Mouse (Mus musculus) intestine, embryonic 15.5 days (tissue): ENCODE data around the gene Pcgf3. TPM values are rescaled to one million over a fixed set of nuclear protein-coding genes. Genes with fewer than 3 reads are reported as not detected.

Experiments
- ATAC-seq: fragments of 200-750 bp; cut with Nextera tagmentation; 2 replicates; pipeline ENCODE4 v1.8.0; 2017; ENCODE audit warnings: moderate TSS enrichment, moderate library complexity
- H3K27ac ChIP-seq: fragments of 300-500 bp; sonication (generic); 2 replicates; pipeline ENCODE4 v1.5.1; 2015; ENCODE audit warnings: mild to moderate bottlenecking, inconsistent platforms
- H3K27me3 ChIP-seq: fragments of 300-500 bp; sonication (generic); replicated peaks from 2 replicates; pipeline ENCODE4 v1.6.1; 2015; ENCODE audit warnings: inconsistent platforms
- H3K36me3 ChIP-seq: fragments of 300-500 bp; sonication (generic); 2 replicates; pipeline ENCODE4 v1.6.1; 2015; ENCODE audit warnings: inconsistent platforms
- H3K4me1 ChIP-seq: fragments of 300-500 bp; sonication (generic); replicated peaks from 2 replicates; pipeline ENCODE4 v1.6.1; 2015; ENCODE audit warnings: inconsistent platforms
- H3K4me2 ChIP-seq: fragments of 300-500 bp; sonication (generic); replicated peaks from 2 replicates; pipeline ENCODE4 v1.6.1; 2015; ENCODE audit warnings: mild to moderate bottlenecking, inconsistent platforms
- H3K4me3 ChIP-seq: fragments of 300-500 bp; sonication (generic); replicated peaks from 2 replicates; pipeline ENCODE4 v1.5.1; 2015; ENCODE audit warnings: inconsistent platforms
- H3K9ac ChIP-seq: fragments of 300-500 bp; sonication (generic); 2 replicates; pipeline ENCODE4 v1.6.1; 2015; ENCODE audit warnings: inconsistent platforms
- H3K9me3 ChIP-seq: fragments of 300-500 bp; sonication (generic); 2 replicates; pipeline ENCODE4 v1.6.1; 2016; ENCODE audit warnings: inconsistent platforms
- WGBS: fragments of 180-500 bp; shearing (Covaris S2); methylation state at CpG from one replicate; pipeline ENCODE4 v1.1.7; 2015; 5-methylcytosine and 5-hydroxymethylcytosine counted together
- polyA plus RNA-seq: library from polyadenylated mRNA; unstranded; fragments of >200 nt; fragmentation: Nextera tagmentation; extraction: Ambion mirVana; gene quantifications from 2 replicates; pipeline ENCODE4 v1.2.1, GENCODE M21; 2015

Gene Pcgf3
- polyA plus RNA-seq, result 18.0 and 19.5 TPM in 2 replicates

DNA sequence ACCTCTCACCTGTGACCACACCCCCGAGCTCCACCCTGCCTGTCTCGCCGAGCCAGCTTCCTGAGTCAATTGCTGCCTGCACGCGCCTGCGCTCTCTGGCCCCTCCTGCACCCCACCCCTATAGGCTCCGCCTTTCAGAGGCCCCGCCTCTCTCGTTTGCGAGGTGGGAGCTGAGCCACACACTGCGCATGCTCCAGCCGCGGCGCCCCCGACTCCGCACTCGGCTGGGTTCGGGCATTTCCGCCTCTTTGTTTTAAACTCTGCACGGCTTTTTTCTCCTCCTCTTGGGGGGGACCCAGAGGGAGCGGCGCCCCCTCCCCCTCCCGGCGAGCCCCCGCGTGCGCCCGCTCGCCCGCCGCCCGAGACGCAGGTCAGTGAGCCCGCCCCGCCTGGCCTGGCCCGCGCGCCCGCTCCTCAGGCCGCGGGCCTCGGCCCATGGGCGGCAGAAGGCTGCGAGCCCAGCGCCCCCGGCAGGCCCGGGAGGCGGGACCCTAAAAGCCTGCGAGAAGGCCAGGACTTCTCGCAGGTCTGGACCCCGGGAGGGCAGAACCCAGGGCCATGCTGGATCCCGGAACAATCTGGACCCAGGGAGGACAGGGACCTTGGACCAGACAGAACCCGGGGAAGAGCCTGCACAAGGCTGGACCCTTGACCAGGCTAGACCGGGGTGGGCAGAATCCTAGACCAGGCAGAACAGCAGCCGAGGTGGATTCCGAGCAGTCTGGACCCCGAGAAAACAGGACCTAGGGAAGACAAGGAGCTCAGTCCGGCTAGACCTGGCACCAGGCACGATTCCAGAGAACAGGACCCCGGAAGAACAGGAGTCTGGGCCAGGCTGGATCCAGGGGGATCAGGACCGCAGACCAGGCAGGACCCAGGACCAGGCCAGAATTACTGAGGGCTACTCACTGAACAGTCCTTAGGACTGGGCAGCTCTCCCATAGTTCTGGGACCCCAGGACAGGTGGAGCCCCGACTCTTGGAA is at the start of gene Pcgf3:
Pcgf3 (plus strand) TSS at position 151 of the 984 bp plus-strand sequence.
- Histone ChIP-seq H3K27ac (peak within 1 kb of the TSS; percentile 72), H3K9ac (peak within 1 kb of the TSS; percentile 100), H3K36me3 (no peaks in the 10 kb centered on the region), H3K4me1 (peaks cover 20% of the 10 kb centered on the region), H3K9me3 (no peaks in the 10 kb centered on the region), H3K4me3 (peak within 1 kb of the TSS; percentile 88), H3K4me2 (peak within 1 kb of the TSS; percentile 84), H3K27me3 (no peaks in the 10 kb centered on the region; the same call in 1 of the 2 replicates)
- ATAC-seq, result peak; percentile 98
- WGBS, result under 1% methylated on average over 60 of the region's 62 CpGs

DNA sequence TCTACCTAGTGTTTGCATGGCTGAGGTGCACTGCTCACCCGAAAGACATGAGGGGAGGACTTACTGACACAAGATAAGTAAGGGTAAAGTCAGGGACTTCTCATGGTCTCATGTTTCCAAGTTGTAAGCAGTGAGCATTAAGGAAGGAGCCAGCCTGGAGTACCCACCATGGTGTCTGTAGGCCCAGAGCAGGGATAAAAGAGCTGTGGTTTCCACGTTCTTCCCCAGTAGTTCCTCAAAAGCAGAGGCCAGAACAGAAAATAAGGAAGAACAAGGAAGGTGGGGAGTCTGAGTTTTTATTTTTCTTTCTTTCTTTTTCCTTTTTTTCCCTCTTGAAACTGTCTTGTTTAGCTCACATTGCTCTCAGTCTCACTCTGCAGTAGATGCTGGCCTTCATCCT is 46.3 kb upstream of the Pcgf3 start:
- Histone ChIP-seq H3K4me2 (no peak overlapping the region), H3K4me3 (no peak overlapping the region), H3K9me3 (no peaks in the 10 kb centered on the region), H3K4me1 (no peaks in the 10 kb centered on the region), H3K9ac (no peak overlapping the region), H3K27me3 (no peaks in the 10 kb centered on the region), H3K27ac (no peak overlapping the region), H3K36me3 (no peaks in the 10 kb centered on the region)
- 67% methylated on average over 2 of the region's 2 CpGs for WGBS
- ATAC-seq, result no peak

DNA sequence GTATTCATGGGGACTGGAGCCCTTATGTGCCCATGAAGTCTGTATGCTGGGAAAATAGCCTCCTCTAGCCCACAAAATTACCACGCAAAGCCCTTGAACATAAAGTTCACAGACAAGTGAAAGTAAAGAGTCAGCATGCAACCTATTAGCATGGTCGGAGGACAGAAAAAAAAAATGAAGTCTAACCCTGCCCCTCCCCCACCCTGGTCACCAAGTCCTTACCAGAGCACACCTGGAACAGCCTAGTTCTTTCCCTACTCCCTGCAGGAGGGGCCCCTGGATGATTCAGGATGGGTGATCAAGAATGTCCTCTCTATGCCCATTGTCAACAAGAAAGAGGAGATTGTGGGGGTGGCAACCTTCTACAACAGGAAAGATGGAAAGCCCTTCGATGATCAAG is 38.3 kb upstream of the Pcgf3 start:
- H3K4me2 ChIP-seq, result no peak overlapping the region
- H3K27ac ChIP-seq, result no peak overlapping the region
- no peak overlapping the region for H3K9ac ChIP-seq
- WGBS, result 83% methylated on average over 3 of the region's 3 CpGs
- H3K27me3 ChIP-seq, result no peaks in the 10 kb centered on the region
- H3K9me3 ChIP-seq, result no peaks in the 10 kb centered on the region
- H3K4me3 ChIP-seq, result no peak overlapping the region
- no peaks in the 10 kb centered on the region for H3K4me1 ChIP-seq
- ATAC-seq, result no peak
- H3K36me3 ChIP-seq, result no peaks in the 10 kb centered on the region

DNA sequence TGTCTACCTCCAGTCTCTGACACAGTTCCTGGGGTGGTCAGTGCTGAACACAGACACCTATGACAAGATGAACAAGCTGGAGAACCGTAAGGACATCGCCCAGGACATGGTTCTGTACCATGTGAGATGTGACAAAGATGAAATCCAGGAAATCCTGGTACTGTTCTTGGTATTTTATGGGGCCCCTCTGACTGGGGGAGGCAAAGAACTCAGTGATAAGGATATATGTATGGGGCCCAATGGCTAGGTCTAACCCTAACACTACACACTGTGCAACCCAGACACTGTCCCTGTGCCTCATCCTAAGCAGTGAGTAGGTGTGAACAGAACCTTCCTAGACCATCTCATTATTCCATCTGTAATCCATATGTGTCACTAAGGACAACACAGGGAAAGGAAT is 37.6 kb upstream of the Pcgf3 start:
- Histone ChIP-seq H3K27me3 (no peaks in the 10 kb centered on the region), H3K4me3 (no peak overlapping the region), H3K4me2 (no peak overlapping the region), H3K27ac (no peak overlapping the region), H3K9ac (no peak overlapping the region), H3K4me1 (no peaks in the 10 kb centered on the region), H3K9me3 (no peaks in the 10 kb centered on the region), H3K36me3 (no peaks in the 10 kb centered on the region)
- 85% methylated on average over 2 of the region's 2 CpGs for WGBS
- ATAC-seq, result no peak

DNA sequence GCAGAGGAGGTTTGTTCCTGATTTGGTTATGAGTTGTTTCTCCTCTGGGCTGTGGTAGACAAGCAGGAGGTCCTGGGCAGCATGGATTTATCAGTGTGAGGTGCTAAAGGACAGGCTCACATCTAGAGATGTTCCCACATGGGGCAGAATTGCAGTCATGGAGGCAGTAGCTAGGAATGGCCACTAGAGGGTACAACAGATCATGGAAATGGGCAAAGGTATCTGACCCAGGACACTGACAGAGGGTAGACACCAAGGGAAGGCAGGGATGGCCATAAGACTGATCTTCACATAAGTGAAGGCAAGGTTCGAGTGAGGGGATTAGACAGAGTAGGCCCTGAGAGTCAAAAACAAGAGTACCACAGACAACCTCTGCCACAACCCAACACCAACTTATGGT is 33.8 kb upstream of the Pcgf3 start:
- Histone ChIP-seq H3K9me3 (no peaks in the 10 kb centered on the region), H3K36me3 (peaks cover 12% of the 10 kb centered on the region; the same call in 1 of the 2 replicates), H3K4me2 (no peak overlapping the region), H3K27ac (no peak overlapping the region), H3K27me3 (no peaks in the 10 kb centered on the region), H3K9ac (no peak overlapping the region), H3K4me1 (no peaks in the 10 kb centered on the region), H3K4me3 (no peak overlapping the region)
- peak; percentile 65 for ATAC-seq
- 40% methylated on average over 1 of the region's 1 CpGs for WGBS

DNA sequence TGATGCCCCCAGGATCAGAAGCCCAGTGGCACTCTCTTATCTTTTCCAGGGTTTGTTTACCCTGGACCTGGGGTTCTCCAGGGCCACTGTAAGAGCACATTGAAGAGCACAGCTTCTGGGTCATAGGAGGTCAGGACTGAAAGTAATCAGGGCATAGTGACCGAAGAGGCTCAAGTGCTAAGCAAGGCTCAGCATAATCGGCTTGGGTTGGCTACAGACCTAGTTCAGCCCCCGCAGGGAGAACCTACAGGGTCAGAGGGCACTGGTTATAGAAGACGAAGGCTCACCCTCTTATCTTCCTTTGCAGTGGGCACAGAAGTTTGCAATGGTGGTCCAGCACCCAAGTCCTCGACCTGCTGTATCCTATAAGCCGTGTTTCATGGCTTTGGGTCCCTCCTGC is 29.8 kb upstream of the Pcgf3 start:
- H3K27me3 ChIP-seq, result no peaks in the 10 kb centered on the region
- H3K4me2 ChIP-seq, result no peak overlapping the region
- no peak overlapping the region for H3K9ac ChIP-seq
- H3K4me3 ChIP-seq, result no peak overlapping the region
- H3K27ac ChIP-seq, result no peak overlapping the region
- 84% methylated on average over 6 of the region's 6 CpGs for WGBS
- peaks cover 14% of the 10 kb centered on the region; the same call in 1 of the 2 replicates for H3K36me3 ChIP-seq
- no peak for ATAC-seq
- peaks cover 10% of the 10 kb centered on the region for H3K4me1 ChIP-seq
- H3K9me3 ChIP-seq, result no peaks in the 10 kb centered on the region

DNA sequence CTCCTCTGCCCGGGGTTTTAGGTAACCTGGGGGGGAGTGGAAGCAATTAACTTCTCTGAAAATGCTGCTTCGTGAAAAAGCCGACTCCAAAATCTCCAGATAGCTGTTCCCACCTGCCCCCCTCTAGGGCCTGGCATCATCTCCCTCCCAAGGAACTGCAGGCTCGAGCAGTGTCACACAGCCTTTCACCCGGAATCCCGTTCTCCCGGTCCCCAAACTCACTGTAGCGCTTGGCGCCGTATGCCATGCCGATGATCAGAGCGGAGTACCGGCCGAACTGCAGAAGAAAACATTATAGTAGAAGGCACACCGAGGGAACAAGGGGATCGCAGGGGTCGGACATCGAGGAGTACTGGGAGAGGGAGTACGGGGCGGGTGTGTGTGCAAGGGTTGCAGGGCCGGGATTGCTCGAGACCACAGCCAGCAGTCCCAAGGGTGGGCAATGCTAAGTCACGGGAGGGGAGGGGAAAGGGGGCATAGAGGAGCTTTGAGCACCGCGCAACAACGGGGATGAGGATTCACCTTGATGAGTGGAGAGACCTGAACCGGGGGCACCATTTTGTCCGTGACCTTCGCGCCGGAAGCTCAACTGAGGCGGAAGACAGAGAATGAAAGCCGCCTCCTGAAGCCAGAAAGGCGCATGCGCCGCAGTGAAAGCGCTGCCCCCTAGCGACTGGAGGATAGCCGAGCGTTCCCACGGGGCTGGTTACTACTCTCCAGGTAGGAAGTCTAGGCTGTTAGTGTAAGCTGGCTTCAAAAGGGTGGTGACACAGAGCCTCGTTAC is 27.0 kb upstream of the Pcgf3 start, which contains the start of gene Atp5k:
Atp5k (minus strand) TSS at position 645 of the 784 bp plus-strand sequence.
- Histone ChIP-seq H3K36me3 (peaks cover 14% of the 10 kb centered on the region; the same call in 1 of the 2 replicates), H3K4me1 (peaks cover 10% of the 10 kb centered on the region), H3K27me3 (no peaks in the 10 kb centered on the region), H3K27ac (peak within 1 kb of the TSS; percentile 40; the same call in 1 of the 2 replicates), H3K9me3 (no peaks in the 10 kb centered on the region), H3K4me3 (peak within 1 kb of the TSS; percentile 78), H3K4me2 (peak within 1 kb of the TSS; percentile 81), H3K9ac (peak within 1 kb of the TSS; percentile 83)
- peak; percentile 97 for ATAC-seq
- under 1% methylated on average over 42 of the region's 42 CpGs for WGBS

DNA sequence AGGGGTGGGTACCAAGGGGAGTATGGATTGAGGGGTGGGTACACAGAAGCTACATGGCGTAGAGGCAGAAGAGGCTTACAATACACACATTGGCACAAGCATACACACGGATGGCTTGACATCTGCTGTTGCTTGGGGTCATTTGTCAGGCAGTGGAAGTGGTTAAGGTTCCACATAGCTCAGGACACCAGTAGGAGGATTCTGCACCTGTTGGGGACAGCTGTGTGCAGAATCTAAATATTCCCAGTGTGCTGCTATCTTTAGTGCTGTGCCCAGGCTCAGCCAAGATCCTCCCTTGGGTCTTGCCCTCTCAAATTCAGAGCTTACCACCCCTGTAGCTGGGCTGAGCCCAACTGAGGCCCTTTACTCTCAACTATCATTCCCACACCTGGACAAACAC is 24.9 kb upstream of the Pcgf3 start:
- no peak overlapping the region for H3K27ac ChIP-seq
- no peak overlapping the region for H3K4me2 ChIP-seq
- peaks cover 10% of the 10 kb centered on the region for H3K4me1 ChIP-seq
- H3K9me3 ChIP-seq, result no peaks in the 10 kb centered on the region
- no peak for ATAC-seq
- H3K9ac ChIP-seq, result no peak overlapping the region
- H3K4me3 ChIP-seq, result no peak overlapping the region
- peaks cover 11% of the 10 kb centered on the region; the same call in 1 of the 2 replicates for H3K36me3 ChIP-seq
- no peaks in the 10 kb centered on the region for H3K27me3 ChIP-seq
- WGBS, result 65% methylated on average over 2 of the region's 2 CpGs

DNA sequence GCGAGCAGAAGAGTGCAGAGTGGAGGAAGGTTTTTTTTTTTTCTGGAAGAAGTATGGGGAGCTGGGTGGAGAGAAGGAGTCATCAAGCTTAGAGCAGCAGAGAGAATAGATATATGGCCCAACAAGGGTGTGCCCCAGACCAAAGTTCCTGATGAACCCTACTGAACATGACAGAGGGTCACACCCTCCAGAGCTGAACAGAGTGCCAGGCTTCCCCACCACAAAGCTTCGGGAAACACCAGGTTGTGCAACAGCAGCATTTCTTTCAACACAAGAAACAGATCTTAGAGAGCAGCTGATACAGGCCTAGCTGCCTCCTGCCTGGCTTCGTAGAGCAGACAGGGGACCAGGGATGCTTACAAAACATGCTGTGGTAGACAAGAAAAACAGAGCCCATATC is 14.1 kb upstream of the Pcgf3 start:
- Histone ChIP-seq H3K9ac (no peak overlapping the region), H3K4me1 (peaks cover 8% of the 10 kb centered on the region; the same call in 1 of the 2 replicates), H3K27me3 (no peaks in the 10 kb centered on the region), H3K4me2 (no peak overlapping the region), H3K4me3 (no peak overlapping the region), H3K27ac (no peak overlapping the region), H3K9me3 (no peaks in the 10 kb centered on the region), H3K36me3 (no peaks in the 10 kb centered on the region)
- ATAC-seq, result peak; percentile 46; the same call in 1 of the 2 replicates
- WGBS, result 61% methylated on average over 3 of the region's 3 CpGs

DNA sequence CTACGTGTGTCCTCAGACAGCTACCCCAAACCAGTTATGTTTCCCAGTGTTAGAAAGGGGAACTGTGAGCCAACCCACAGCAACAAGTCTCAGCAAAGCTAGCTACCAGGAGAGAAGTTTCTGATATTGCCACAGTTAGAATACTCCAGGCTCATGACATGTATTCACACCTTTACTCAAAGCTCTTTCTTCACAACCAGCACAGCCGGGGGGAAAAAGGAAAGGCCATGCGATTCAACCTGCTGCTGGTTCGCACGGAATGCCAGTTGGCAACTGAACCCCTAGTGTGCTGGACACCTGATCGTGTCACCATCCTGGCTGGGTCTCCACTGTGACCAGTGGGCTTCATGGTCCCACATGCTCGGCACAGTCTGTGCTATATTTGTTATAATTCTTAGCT is 13.2 kb upstream of the Pcgf3 start:
- H3K36me3 ChIP-seq, result no peaks in the 10 kb centered on the region
- peaks cover 8% of the 10 kb centered on the region; the same call in 1 of the 2 replicates for H3K4me1 ChIP-seq
- no peaks in the 10 kb centered on the region for H3K9me3 ChIP-seq
- H3K9ac ChIP-seq, result no peak overlapping the region
- H3K27me3 ChIP-seq, result no peaks in the 10 kb centered on the region
- peak overlapping the region; percentile 69; the same call in 1 of the 2 replicates for H3K4me2 ChIP-seq
- H3K4me3 ChIP-seq, result no peak overlapping the region
- no peak for ATAC-seq
- H3K27ac ChIP-seq, result no peak overlapping the region
- WGBS, result 85% methylated on average over 7 of the region's 7 CpGs

DNA sequence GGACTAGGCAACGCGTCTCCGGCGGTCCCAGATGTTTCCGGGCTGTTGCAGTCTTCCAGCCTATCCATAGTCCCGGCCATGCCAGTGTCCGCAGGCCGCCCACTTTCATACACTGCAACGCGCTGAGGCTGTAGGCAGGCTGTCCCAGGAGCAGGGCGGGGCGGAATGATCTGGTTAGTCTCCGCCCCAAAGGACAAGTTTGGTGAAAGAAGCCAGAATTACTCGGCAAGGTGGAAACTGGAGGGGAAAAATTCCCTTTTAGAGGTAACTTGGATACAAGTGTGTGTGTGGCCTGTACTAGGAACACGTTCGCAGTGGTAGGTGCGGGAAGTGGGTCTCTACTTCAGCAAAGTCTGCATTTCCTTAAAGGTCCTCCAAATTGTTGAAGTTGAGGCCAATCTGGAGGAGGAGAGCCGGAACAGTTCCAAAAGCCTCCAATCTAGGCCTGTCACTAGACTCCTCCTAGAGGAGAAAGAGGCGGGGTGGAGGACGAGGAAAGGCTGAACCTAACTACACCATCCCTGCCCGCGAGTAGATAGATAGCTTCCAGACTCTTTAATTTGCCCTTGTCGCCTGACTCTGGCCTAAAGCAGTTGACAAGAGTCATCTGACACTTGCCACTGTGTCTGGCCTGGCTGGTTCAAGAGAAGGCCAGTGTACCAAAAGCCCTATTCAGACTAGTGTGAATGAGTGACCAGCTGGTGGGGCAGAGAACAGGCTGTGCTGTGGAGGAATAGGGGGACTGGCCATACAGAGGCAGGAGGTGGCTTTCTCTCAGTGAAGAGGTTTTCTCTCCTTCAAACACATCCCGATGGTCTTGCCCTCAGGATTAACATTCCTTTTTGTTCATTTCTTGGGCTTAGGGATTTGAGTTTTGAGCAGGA is 12.0 kb upstream of the Pcgf3 start, which contains the start of gene Mfsd7a:
Mfsd7a (minus strand) TSS at position 107 of the 884 bp plus-strand sequence.
- Histone ChIP-seq H3K9ac (peak within 1 kb of the TSS; percentile 6), H3K4me1 (peaks cover 8% of the 10 kb centered on the region; the same call in 1 of the 2 replicates), H3K4me3 (peak within 1 kb of the TSS; percentile 37), H3K36me3 (no peaks in the 10 kb centered on the region), H3K9me3 (no peaks in the 10 kb centered on the region), H3K27me3 (no peaks in the 10 kb centered on the region), H3K4me2 (peak within 1 kb of the TSS; percentile 69), H3K27ac (peak within 1 kb of the TSS; percentile 41; the same call in 1 of the 2 replicates)
- WGBS, result 11% methylated on average over 24 of the region's 24 CpGs
- peak; percentile 94 for ATAC-seq
